Mouse (Mus musculus): ENCODE data around the gene Ackr3.

The Ackr3 gene

DNA sequence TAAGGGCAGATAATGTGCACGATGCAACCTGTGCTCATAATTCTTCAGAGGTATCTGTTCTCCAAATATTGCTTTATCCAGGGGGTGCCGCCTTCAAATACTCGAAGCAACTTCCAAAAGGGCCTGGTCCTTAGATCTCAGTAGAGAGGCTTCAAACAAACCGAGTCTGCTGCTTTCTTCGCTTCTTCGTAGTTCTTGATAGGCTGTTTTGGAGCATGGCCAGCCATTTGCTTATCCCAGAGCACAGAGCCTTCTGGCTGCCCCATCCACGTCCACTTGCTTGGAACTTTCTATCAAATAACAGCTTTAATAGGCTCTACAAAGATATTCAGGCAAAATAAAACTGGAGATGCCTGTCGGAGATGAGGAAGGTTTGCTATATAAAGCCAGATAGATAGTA lies 58.6 kb downstream of the Ackr3 start:
- no peak for DNase-seq

Data from kidney, adult 9 months (tissue).